Mouse (Mus musculus): Measurements from ENCODE around the gene Wdr89. TPM values are rescaled to one million over a fixed set of nuclear protein-coding genes. Genes with fewer than 3 reads are reported as not detected.
"Not testable (repeated sequence)": the region's sequence is repeated elsewhere in the genome, so short reads cannot be mapped to it uniquely, and the experiment has no call there.

The Wdr89 gene
- total and polyA plus RNA-seq, 2 experiments from 2014 or later = 3.9 to 4.6 TPM

DNA sequence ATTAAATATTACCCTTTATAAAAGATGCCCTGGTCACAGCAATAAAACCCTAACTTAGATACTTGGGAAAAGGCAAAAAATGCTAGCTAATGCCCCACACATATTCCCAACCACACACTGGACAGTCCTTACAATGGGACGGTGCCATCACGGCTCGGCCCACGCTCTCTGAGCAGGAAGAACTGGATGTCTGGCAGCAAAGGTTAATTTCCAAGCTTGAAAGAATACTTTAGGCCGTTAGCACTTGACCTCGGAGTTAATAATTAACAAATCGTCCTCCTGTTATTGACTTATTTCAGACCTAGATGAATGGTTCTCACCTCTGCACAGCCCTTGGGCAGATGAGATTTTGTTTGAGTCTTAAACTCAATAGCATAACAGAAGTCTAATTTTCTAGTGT is 37.3 kb upstream of the Wdr89 start:
- Histone ChIP-seq H3K9ac (replicated peaks; ENCODE audit: low read depth, low read length) (no peak overlapping the region), H3K4me2 (ENCODE audit: low read depth, low read length) (no peak overlapping the region), H3K4me1 (ENCODE audit: control insufficient read depth, insufficient read depth) (peaks cover 8% of the 10 kb centered on the region), H3K27ac (ENCODE audit: low read depth) (no peak overlapping the region), H3K36me3 (replicated peaks; ENCODE audit: control insufficient read depth, insufficient read depth, low read length) (no peaks in the 10 kb centered on the region), H3K27me3 (ENCODE audit: control insufficient read depth, insufficient read depth, low read length) (no peaks in the 10 kb centered on the region), H3K4me3 (ENCODE audit: low read depth, low read length) (no peak overlapping the region), H3K9me3 (replicated peaks; ENCODE audit: control insufficient read depth, low read length) (no peaks in the 10 kb centered on the region)
- TF ChIP-seq EP300 (IDR thresholded peaks at IDR 0.05; ENCODE audit: low read depth) (no peak), CTCF (IDR thresholded peaks at IDR 0.05; ENCODE audit: low read depth) (no peak)
- ATAC-seq (ENCODE audit: insufficient read depth, low read depth) = no peak
- WGBS = 85% methylated on average over 7 of the region's 7 CpGs
- DNase-seq (ENCODE audit: low spot score) = no peak

DNA sequence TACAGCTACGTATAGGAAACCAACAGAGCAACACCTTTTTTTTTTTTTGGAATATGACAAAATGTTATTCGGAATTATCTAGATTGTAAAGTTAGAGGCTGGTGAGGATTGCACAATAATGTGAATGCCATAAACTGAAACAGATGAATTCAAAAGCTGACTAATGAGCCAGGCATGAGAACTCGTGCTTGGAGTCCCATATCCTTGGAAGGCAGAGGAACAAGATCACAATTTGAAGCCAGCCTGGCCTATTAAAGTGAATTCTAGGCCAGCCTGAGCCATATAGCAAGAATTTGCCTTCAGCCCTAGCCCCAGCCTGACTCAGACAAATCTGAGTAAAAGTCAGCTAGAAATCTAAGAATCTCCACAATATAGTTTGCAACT is 33.4 kb upstream of the Wdr89 start:
- Histone ChIP-seq H3K9ac (replicated peaks; ENCODE audit: low read depth, low read length) (no peak overlapping the region), H3K4me2 (ENCODE audit: low read depth, low read length) (peak overlapping the region; percentile 69; the same call in 1 of the 2 replicates), H3K9me3 (replicated peaks; ENCODE audit: control insufficient read depth, low read length) (peaks cover 3% of the 10 kb centered on the region; the same call in 1 of the 2 replicates), H3K4me1 (ENCODE audit: control insufficient read depth, insufficient read depth) (peaks cover 10% of the 10 kb centered on the region), H3K36me3 (replicated peaks; ENCODE audit: control insufficient read depth, insufficient read depth, low read length) (no peaks in the 10 kb centered on the region), H3K4me3 (ENCODE audit: low read depth, low read length) (no peak overlapping the region), H3K27me3 (ENCODE audit: control insufficient read depth, insufficient read depth, low read length) (no peaks in the 10 kb centered on the region), H3K27ac (ENCODE audit: low read depth) (no peak overlapping the region)
- WGBS = 67% methylated on average over 3 of the region's 3 CpGs
- ATAC-seq (ENCODE audit: insufficient read depth, low read depth) (no peak), DNase-seq (ENCODE audit: low spot score) (no peak)
- TF ChIP-seq CTCF (IDR thresholded peaks at IDR 0.05; ENCODE audit: low read depth) (no peak), EP300 (IDR thresholded peaks at IDR 0.05; ENCODE audit: low read depth) (no peak)

DNA sequence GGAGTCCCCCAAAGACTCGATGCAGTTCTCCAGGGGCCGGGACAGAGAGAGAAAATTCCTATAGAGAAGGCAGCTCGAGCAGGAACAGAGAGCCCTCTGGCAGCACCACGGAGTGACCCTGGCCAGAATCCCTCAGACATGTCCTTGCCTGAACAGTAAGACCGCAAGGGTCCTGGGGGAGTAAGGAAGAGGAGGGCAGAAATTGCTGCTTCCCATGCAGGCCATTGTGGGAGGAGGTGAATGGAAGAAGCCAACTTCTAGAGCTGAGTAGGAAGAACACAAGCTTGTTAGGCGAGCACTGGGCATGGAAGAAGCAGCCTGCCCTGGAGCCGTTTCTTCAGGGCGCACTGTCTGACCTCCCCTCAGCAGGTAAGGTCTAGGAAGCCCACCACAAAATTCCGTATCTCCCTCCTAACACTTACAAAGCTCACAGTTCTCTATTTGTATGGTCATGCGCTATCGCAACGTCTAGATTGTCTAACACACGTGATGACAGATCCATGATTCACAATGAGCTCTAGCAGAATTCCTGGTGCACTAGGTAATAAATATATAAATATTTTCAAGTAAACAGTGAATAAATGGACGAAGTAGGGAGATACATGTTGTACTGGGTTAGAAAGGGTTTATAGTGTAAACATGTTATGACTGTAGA is 32.9 kb upstream of the Wdr89 start:
- Histone ChIP-seq H3K4me1 (ENCODE audit: control insufficient read depth, insufficient read depth) (peaks cover 10% of the 10 kb centered on the region), H3K27ac (ENCODE audit: low read depth) (peak overlapping the region; percentile 76), H3K36me3 (replicated peaks; ENCODE audit: control insufficient read depth, insufficient read depth, low read length) (no peaks in the 10 kb centered on the region), H3K4me3 (ENCODE audit: low read depth, low read length) (peak overlapping the region; percentile 35), H3K4me2 (ENCODE audit: low read depth, low read length) (peak overlapping the region; percentile 69), H3K9me3 (replicated peaks; ENCODE audit: control insufficient read depth, low read length) (peaks cover 3% of the 10 kb centered on the region; the same call in 1 of the 2 replicates), H3K27me3 (ENCODE audit: control insufficient read depth, insufficient read depth, low read length) (no peaks in the 10 kb centered on the region), H3K9ac (replicated peaks; ENCODE audit: low read depth, low read length) (peak overlapping the region; percentile 50)
- ATAC-seq (ENCODE audit: insufficient read depth, low read depth) = peak; percentile 39
- 34% methylated on average over 14 of the region's 14 CpGs for WGBS
- DNase-seq (ENCODE audit: low spot score) = peak; percentile 31
- TF ChIP-seq EP300 (IDR thresholded peaks at IDR 0.05; ENCODE audit: low read depth) (no peak), CTCF (IDR thresholded peaks at IDR 0.05; ENCODE audit: low read depth) (no peak)

DNA sequence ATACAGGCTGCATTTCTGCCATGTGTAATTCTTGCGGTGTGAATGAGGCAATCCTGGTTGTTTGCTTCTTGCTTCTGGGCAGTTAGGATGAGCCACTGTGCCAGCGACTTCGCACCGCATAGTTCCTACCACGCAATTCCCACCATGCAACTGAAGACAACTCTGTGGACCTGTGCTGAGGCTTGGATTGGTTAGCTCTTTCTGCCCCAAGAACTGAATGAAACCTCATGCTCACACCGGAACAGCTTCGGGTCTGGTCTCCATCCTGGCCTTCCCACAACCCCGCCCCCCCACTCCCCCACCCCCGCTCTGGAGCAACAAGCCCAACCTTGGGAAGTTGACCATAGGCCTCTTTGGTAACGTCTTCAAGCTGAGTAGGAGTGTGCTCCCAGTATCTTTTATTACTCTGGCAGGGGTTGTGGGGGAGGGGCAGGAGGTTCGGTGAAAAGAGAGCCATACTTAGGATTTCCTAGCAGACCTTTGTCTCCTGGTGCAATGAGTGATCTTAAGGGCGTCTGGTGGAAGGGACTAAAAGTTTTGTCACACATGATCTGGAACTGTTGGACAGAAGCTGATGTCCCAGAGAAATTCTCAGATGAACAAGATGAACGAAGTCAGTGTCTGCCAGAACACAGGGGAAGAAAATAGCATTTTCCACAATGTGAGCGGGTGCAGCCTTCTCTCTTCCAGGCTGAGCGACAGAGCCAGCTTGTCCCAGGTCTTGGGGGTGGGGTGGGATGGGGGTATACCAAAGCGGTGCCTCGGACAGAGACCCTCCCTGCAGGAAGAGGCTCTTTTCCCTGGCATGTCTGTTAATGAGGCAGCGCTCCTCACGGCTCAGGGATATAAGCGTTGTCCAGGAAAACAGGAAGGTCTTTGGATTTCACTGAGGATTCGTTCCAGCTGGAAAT is 32.1 kb upstream of the Wdr89 start:
- H3K4me1 ChIP-seq (ENCODE audit: control insufficient read depth, insufficient read depth) = peaks cover 10% of the 10 kb centered on the region
- peak; percentile 71 for ATAC-seq (ENCODE audit: insufficient read depth, low read depth)
- H3K36me3 ChIP-seq (replicated peaks; ENCODE audit: control insufficient read depth, insufficient read depth, low read length) = no peaks in the 10 kb centered on the region
- H3K4me2 ChIP-seq (ENCODE audit: low read depth, low read length) = peak overlapping the region; percentile 69
- H3K27me3 ChIP-seq (ENCODE audit: control insufficient read depth, insufficient read depth, low read length) = no peaks in the 10 kb centered on the region
- H3K9ac ChIP-seq (replicated peaks; ENCODE audit: low read depth, low read length) = peak overlapping the region; percentile 50
- WGBS = 35% methylated on average over 21 of the region's 21 CpGs
- H3K4me3 ChIP-seq (ENCODE audit: low read depth, low read length) = peak overlapping the region; percentile 35
- TF ChIP-seq EP300 (IDR thresholded peaks at IDR 0.05; ENCODE audit: low read depth) (no peak), CTCF (IDR thresholded peaks at IDR 0.05; ENCODE audit: low read depth) (no peak)
- H3K9me3 ChIP-seq (replicated peaks; ENCODE audit: control insufficient read depth, low read length) = peaks cover 3% of the 10 kb centered on the region; the same call in 1 of the 2 replicates
- DNase-seq (ENCODE audit: low spot score) = peak; percentile 54
- H3K27ac ChIP-seq (ENCODE audit: low read depth) = peak overlapping the region; percentile 76

DNA sequence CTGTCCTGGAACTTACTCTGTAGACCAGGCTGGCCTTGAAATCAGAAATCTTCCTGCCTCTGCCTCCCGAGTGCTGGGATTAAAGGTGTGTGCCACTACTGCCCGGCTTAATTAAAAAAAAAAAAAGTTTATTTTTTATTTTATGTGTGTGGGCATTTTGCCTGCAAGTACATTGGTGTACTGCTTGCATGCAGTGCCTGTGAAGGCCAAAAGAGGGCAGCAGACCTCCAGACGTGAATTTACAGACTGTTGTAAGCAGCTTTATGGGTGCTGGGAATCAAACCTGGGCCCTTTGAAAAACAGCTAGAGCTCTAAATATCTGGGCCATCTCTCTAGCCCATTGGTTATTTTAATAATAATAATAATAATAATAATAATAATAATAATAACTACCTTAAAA is 29.4 kb upstream of the Wdr89 start:
- H3K9me3 ChIP-seq (replicated peaks; ENCODE audit: control insufficient read depth, low read length) = peaks cover 3% of the 10 kb centered on the region; the same call in 1 of the 2 replicates
- H3K27ac ChIP-seq (ENCODE audit: low read depth) = no peak overlapping the region
- TF ChIP-seq CTCF (IDR thresholded peaks at IDR 0.05; ENCODE audit: low read depth) = no peak
- no peak for TF ChIP-seq EP300 (IDR thresholded peaks at IDR 0.05; ENCODE audit: low read depth)
- 90% methylated on average over 3 of the region's 3 CpGs for WGBS
- H3K9ac ChIP-seq (replicated peaks; ENCODE audit: low read depth, low read length) = no peak overlapping the region
- ATAC-seq (ENCODE audit: insufficient read depth, low read depth) (no peak), DNase-seq (ENCODE audit: low spot score) (no peak)
- no peak overlapping the region for H3K4me3 ChIP-seq (ENCODE audit: low read depth, low read length)
- H3K36me3 ChIP-seq (replicated peaks; ENCODE audit: control insufficient read depth, insufficient read depth, low read length) = no peaks in the 10 kb centered on the region
- peaks cover 10% of the 10 kb centered on the region for H3K4me1 ChIP-seq (ENCODE audit: control insufficient read depth, insufficient read depth)
- no peaks in the 10 kb centered on the region for H3K27me3 ChIP-seq (ENCODE audit: control insufficient read depth, insufficient read depth, low read length)
- H3K4me2 ChIP-seq (ENCODE audit: low read depth, low read length) = no peak overlapping the region

DNA sequence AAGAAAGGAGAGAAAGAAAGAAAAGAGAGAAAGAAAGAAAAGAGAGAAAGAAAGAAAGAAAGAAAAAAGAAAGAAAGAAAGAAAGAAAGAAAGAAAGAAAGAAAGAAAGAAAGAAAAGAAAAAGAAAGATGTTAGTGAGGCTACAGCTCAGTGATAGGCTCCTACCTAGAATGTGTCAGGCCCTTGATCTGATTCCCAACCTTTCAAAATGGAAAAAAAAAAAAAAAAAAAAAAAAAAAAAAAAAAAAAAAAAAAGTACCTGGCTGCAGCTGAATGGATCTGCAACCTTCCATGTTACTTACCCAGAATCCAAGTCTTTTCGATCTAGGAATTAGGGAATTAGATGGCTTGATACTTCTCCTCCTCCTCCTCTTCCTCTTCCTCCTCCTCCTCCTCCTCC is 26.5 kb upstream of the Wdr89 start:
- H3K36me3 ChIP-seq (replicated peaks; ENCODE audit: control insufficient read depth, insufficient read depth, low read length); H3K9me3 ChIP-seq (replicated peaks; ENCODE audit: control insufficient read depth, low read length); H3K27me3 ChIP-seq (ENCODE audit: control insufficient read depth, insufficient read depth, low read length); H3K4me2 ChIP-seq (ENCODE audit: low read depth, low read length); H3K9ac ChIP-seq (replicated peaks; ENCODE audit: low read depth, low read length); H3K4me1 ChIP-seq (ENCODE audit: control insufficient read depth, insufficient read depth); H3K4me3 ChIP-seq (ENCODE audit: low read depth, low read length); ATAC-seq (ENCODE audit: insufficient read depth, low read depth); DNase-seq (ENCODE audit: low spot score); H3K27ac ChIP-seq (ENCODE audit: low read depth): not testable (repeated sequence)
- WGBS = 94% methylated on average over 1 of the region's 1 CpGs
